Mouse (Mus musculus) liver, embryonic 14.5 days (tissue): Measurements from ENCODE around the gene Pla2g4d. TPM values are rescaled to one million over a fixed set of nuclear protein-coding genes. Genes with fewer than 3 reads are reported as not detected.

Experiments
- ATAC-seq: fragments of 200-750 bp; cut with Nextera tagmentation; 2 replicates; pipeline ENCODE4 v1.8.0; 2017; ENCODE audit warnings: moderate number of reproducible peaks, mild to moderate bottlenecking, moderate library complexity; ENCODE audit not compliant: insufficient read depth
- DNase-seq, 3 experiments: peaks; one replicate each; pipeline ENCODE4 v3.0.0-alpha.2; 2012 to 2013; ENCODE audit warnings: low read depth in 3 of 3, low spot score in 3 of 3
- H3K27ac ChIP-seq: fragments of 300-500 bp; sonication (generic); 2 replicates; pipeline ENCODE4 v1.5.1; 2014; ENCODE audit warnings: moderate library complexity, mild to moderate bottlenecking, control low read depth, inconsistent platforms
- H3K27me3 ChIP-seq: fragments of 300-500 bp; sonication (generic); 2 replicates; pipeline ENCODE4 v1.6.1; 2014; ENCODE audit warnings: mild to moderate bottlenecking, low read length, moderate library complexity; ENCODE audit not compliant: control insufficient read depth, insufficient read depth
- H3K36me3 ChIP-seq: fragments of 300-500 bp; sonication (generic); replicated peaks from 2 replicates; pipeline ENCODE4 v1.6.1; 2014; ENCODE audit warnings: low read depth; ENCODE audit not compliant: control insufficient read depth, insufficient read depth
- H3K4me1 ChIP-seq, 2 experiments: fragments of 200-500 bp in 1 of 2; fragments of 300-500 bp in 1 of 2; sonication (generic) in 1 of 2; replicated peaks; 2 replicates each; pipeline ENCODE4 v1.6.1; 2012 to 2014; ENCODE audit warnings: antibody characterized with exemption in 1 of 2, inconsistent platforms in 1 of 2, low read length in 1 of 2; ENCODE audit not compliant: control insufficient read depth in 2 of 2, insufficient read depth in 2 of 2
- H3K4me2 ChIP-seq: fragments of 300-500 bp; sonication (generic); 2 replicates; pipeline ENCODE4 v1.6.1; 2014; ENCODE audit warnings: low read depth, mild to moderate bottlenecking, control low read depth, moderate library complexity
- H3K4me3 ChIP-seq, 2 experiments: fragments of 200-500 bp in 1 of 2; fragments of 300-500 bp in 1 of 2; sonication (generic) in 1 of 2; 2 replicates each; pipeline ENCODE4 v1.5.1; 2012 to 2014; ENCODE audit warnings: low read depth in 2 of 2, low read length in 2 of 2, mild to moderate bottlenecking in 2 of 2, control low read depth in 1 of 2, inconsistent platforms in 1 of 2, moderate library complexity in 1 of 2; ENCODE audit not compliant: insufficient read depth in 1 of 2
- H3K9ac ChIP-seq: fragments of 300-500 bp; sonication (generic); replicated peaks from 2 replicates; pipeline ENCODE4 v1.6.1; 2014; ENCODE audit warnings: mild to moderate bottlenecking, control low read depth, moderate library complexity
- H3K9me3 ChIP-seq: fragments of 300-500 bp; sonication (generic); 2 replicates; pipeline ENCODE4 v1.6.1; 2016; ENCODE audit warnings: low read length, mixed read lengths; ENCODE audit not compliant: control insufficient read depth
- CTCF ChIP-seq: IDR thresholded peaks from 2 replicates; pipeline ENCODE4 v1.5.1; 2016; ENCODE audit warnings: antibody characterized with exemption, low read depth, control low read depth
- EP300 ChIP-seq: IDR thresholded peaks from 2 replicates; pipeline ENCODE4 v1.6.1; 2016; ENCODE audit warnings: antibody characterized with exemption, low read depth
- WGBS: fragments of 180-500 bp; shearing (Covaris S2); extraction: QIAGEN DNeasy Blood & Tissue Kit; methylation state at CpG from one replicate; pipeline ENCODE4 v1.1.7; 2014; ENCODE audit not compliant: insufficient replicate concordance; 5-methylcytosine and 5-hydroxymethylcytosine counted together
- polyA plus RNA-seq, 2 experiments: library from polyadenylated mRNA; depleted of rRNA in 1 of 2; stranded (reverse) in 1 of 2; unstranded in 1 of 2; fragments of >200 nt; fragmentation: Nextera tagmentation in 1 of 2; extraction: Ambion mirVana in 1 of 2; gene quantifications; 2 replicates each; pipeline versions ENCODE4 v1.2.1 to v1.2.3; 2012 to 2014

The Pla2g4d gene
- polyA plus RNA-seq, 2 experiments, result not detected

GRCm38 (mm10) chr2:120313976-120314375, 25.0 kb upstream of the Pla2g4d start, which contains the start of gene Pla2g4f:
Gene Pla2g4f, minus strand, starts transcription at chr2:120314165.
- no peak for TF ChIP-seq EP300
- TF ChIP-seq CTCF, result no peak
- Histone ChIP-seq H3K4me1 (no peaks in the 10 kb centered on the region), H3K4me2 (no peak within 1 kb of the TSS), H3K4me3 (no peak within 1 kb of the TSS), H3K9ac (no peak within 1 kb of the TSS), H3K9me3 (no peaks in the 10 kb centered on the region), H3K27me3 (no peaks in the 10 kb centered on the region), H3K36me3 (no peaks in the 10 kb centered on the region), H3K27ac (no peak within 1 kb of the TSS)
- 31% methylated on average over 3 of the region's 3 CpGs for WGBS
- DNase-seq (no peak), ATAC-seq (no peak)

- Histone ChIP-seq H3K36me3 (no peaks in the 10 kb centered on the region), H3K9ac (no peak overlapping the region), H3K4me2 (no peak overlapping the region), H3K27ac (no peak overlapping the region), H3K4me1 (no peaks in the 10 kb centered on the region), H3K9me3 (no peaks in the 10 kb centered on the region), H3K27me3 (no peaks in the 10 kb centered on the region), H3K4me3 (no peak overlapping the region)
- 59% methylated on average over 7 of the region's 7 CpGs for WGBS
- DNase-seq (no peak), ATAC-seq (no peak)
- TF ChIP-seq CTCF, result no peak
- no peak for TF ChIP-seq EP300
These were observed 23.4 kb upstream of the Pla2g4d start for GRCm38 (mm10) chr2:120312276-120312825.

- Histone ChIP-seq H3K4me3 (no peak overlapping the region), H3K27me3 (no peaks in the 10 kb centered on the region), H3K4me1 (no peaks in the 10 kb centered on the region), H3K4me2 (no peak overlapping the region), H3K27ac (no peak overlapping the region), H3K9ac (no peak overlapping the region), H3K36me3 (no peaks in the 10 kb centered on the region), H3K9me3 (no peaks in the 10 kb centered on the region)
- WGBS, result 14% methylated on average over 3 of the region's 3 CpGs
- TF ChIP-seq CTCF, result no peak
- TF ChIP-seq EP300, result no peak
- DNase-seq (no peak), ATAC-seq (no peak)
These were observed 15.1 kb upstream of the Pla2g4d start for GRCm38 (mm10) chr2:120304113-120304512.

GRCm38 (mm10) chr2:120301076-120301475, 12.1 kb upstream of the Pla2g4d start:
- no peak for ATAC-seq
- WGBS, result 81% methylated on average over 6 of the region's 6 CpGs

GRCm38 (mm10) chr2:120299866-120300265, 10.9 kb upstream of the Pla2g4d start:
- DNase-seq (no peak), ATAC-seq (no peak)
- Histone ChIP-seq H3K27me3 (no peaks in the 10 kb centered on the region), H3K4me3 (no peak overlapping the region), H3K4me1 (no peaks in the 10 kb centered on the region), H3K9ac (no peak overlapping the region), H3K4me2 (no peak overlapping the region), H3K36me3 (no peaks in the 10 kb centered on the region), H3K27ac (no peak overlapping the region), H3K9me3 (no peaks in the 10 kb centered on the region)
- 62% methylated on average over 4 of the region's 4 CpGs for WGBS
- TF ChIP-seq EP300 (no peak), CTCF (no peak)

More at GRCm38 (mm10) chr2:120301076-120301475, 12.1 kb upstream of the Pla2g4d start:
- no peaks in the 10 kb centered on the region for H3K27me3 ChIP-seq
- H3K27ac ChIP-seq, result no peak overlapping the region
- no peak overlapping the region for H3K9ac ChIP-seq
- H3K4me2 ChIP-seq, result no peak overlapping the region
- no peaks in the 10 kb centered on the region for H3K9me3 ChIP-seq
- no peaks in the 10 kb centered on the region for H3K4me1 ChIP-seq
- DNase-seq, result no peak
- no peaks in the 10 kb centered on the region for H3K36me3 ChIP-seq
- TF ChIP-seq EP300 (no peak), CTCF (no peak)
- no peak overlapping the region for H3K4me3 ChIP-seq
